Mouse (Mus musculus): Measurements from ENCODE around the gene Kirrel. TPM values are rescaled to one million over a fixed set of nuclear protein-coding genes. Genes with fewer than 3 reads are reported as not detected.
A peak's percentile ranks its signal among the peaks of the same experiment; 100 is the strongest.

Kirrel gene
- polyA plus RNA-seq, 1 experiment = 20.7 TPM

- Histone ChIP-seq H3K4me3 (peak overlapping the region; percentile 86), H3K4me2 (ENCODE audit: low read depth) (peak overlapping the region; percentile 87), H3K36me3 (ENCODE audit: control insufficient read depth, insufficient read depth) (no peaks in the 10 kb centered on the region), H3K79me2 (ENCODE audit: control insufficient read depth, insufficient read depth) (peaks cover 40% of the 10 kb centered on the region), H3ac (ENCODE audit: control insufficient read depth, insufficient read length) (no peak overlapping the region), H3K27me3 (ENCODE audit: control insufficient read depth, insufficient read depth, insufficient read length) (peaks cover 4% of the 10 kb centered on the region)
- no peak for TF ChIP-seq SRF (IDR thresholded peaks at IDR 0.05; ENCODE audit: control insufficient read depth, insufficient read length, low read depth)
- peak; percentile 74 for TF ChIP-seq CEBPB (IDR thresholded peaks at IDR 0.05; ENCODE audit: insufficient read depth, poor library complexity, severe bottlenecking)
Measured at GRCm38 (mm10) chr3:87175438-87175815, 880 bp upstream of the Kirrel start.

- Histone ChIP-seq H3ac (ENCODE audit: control insufficient read depth, insufficient read length) (peak overlapping the region; percentile 42), H3K4me3 (peak overlapping the region; percentile 86), H3K36me3 (ENCODE audit: control insufficient read depth, insufficient read depth) (no peaks in the 10 kb centered on the region), H3K27me3 (ENCODE audit: control insufficient read depth, insufficient read depth, insufficient read length) (peaks cover 4% of the 10 kb centered on the region), H3K79me2 (ENCODE audit: control insufficient read depth, insufficient read depth) (peaks cover 45% of the 10 kb centered on the region), H3K4me2 (ENCODE audit: low read depth) (peak overlapping the region; percentile 87)
- TF ChIP-seq E2F4 (IDR thresholded peaks at IDR 0.05; ENCODE audit: insufficient read depth) = no peak
- TF ChIP-seq CEBPB (IDR thresholded peaks at IDR 0.05; ENCODE audit: insufficient read depth, poor library complexity, severe bottlenecking) = no peak
- TF ChIP-seq MYOD1 (IDR thresholded peaks at IDR 0.05; ENCODE audit: control insufficient read depth in 1 of 3, insufficient read length in 2 of 3, low read depth in 2 of 3) = no peak
- TF ChIP-seq SRF (IDR thresholded peaks at IDR 0.05; ENCODE audit: control insufficient read depth, insufficient read length, low read depth) = no peak
- no peak for TF ChIP-seq TCF12 (IDR thresholded peaks at IDR 0.05; ENCODE audit: insufficient read depth, poor library complexity, severe bottlenecking)
- TF ChIP-seq MYOG (IDR thresholded peaks at IDR 0.05; ENCODE audit: control insufficient read depth in 1 of 3, insufficient read depth in 1 of 3, insufficient read length in 2 of 3, low read depth in 2 of 3) = no peak
- no peak for TF ChIP-seq MAX (IDR thresholded peaks at IDR 0.05; ENCODE audit: low read depth)
- TF ChIP-seq POLR2A (IDR thresholded peaks at IDR 0.05; ENCODE audit: insufficient read length, low read depth) = no peak
- no peak for TF ChIP-seq TCF3 (IDR thresholded peaks at IDR 0.05; ENCODE audit: insufficient read length, low read depth)
- no peak for TF ChIP-seq REST (IDR thresholded peaks at IDR 0.05; ENCODE audit: insufficient read depth, insufficient read length)
- TF ChIP-seq POLR2AphosphoS2 (IDR thresholded peaks at IDR 0.05; ENCODE audit: insufficient read length, low read depth) = no peak
- no peak for TF ChIP-seq USF1 (IDR thresholded peaks at IDR 0.05; ENCODE audit: low read depth)
Measured at GRCm38 (mm10) chr3:87174769-87175437, 356 bp upstream of the Kirrel start.

DNA sequence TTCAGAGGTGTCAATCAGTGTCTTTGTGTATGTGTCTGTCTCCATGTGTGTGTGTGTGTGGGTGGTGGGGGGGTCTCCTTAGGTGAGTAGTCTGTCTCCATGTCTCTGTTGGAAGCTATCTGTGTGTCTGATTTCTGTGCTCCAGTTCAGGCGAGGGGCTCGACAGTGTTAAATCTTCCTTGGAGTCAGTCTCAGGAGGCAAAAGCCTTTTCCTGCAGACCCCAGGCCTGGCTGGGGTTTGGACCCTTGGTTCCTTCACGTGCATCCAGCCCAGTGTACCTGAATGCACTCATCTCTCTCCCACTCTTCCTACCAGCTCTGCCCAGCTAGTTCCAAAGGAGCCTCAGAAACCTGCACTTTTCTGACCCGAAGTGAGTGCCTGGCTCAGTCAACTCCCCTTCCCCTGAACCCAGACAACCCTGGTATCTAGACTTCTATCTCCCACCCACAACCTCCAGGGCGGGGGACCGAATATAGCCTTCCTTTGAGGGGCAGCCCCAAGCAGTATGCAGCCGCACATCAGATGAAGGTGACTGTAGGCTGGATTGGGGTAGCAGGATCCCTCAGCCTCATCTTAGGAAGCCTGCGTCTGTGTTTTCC, 961 bp downstream of the Kirrel start:
- peaks cover 58% of the 10 kb centered on the region for H3K79me2 ChIP-seq (ENCODE audit: control insufficient read depth, insufficient read depth)
- TF ChIP-seq MAX (IDR thresholded peaks at IDR 0.05; ENCODE audit: low read depth) (no peak), CEBPB (IDR thresholded peaks at IDR 0.05; ENCODE audit: insufficient read depth, poor library complexity, severe bottlenecking) (no peak), USF1 (IDR thresholded peaks at IDR 0.05; ENCODE audit: low read depth) (no peak), TCF12 (IDR thresholded peaks at IDR 0.05; ENCODE audit: insufficient read depth, poor library complexity, severe bottlenecking) (no peak), MYOD1 (IDR thresholded peaks at IDR 0.05; ENCODE audit: control insufficient read depth in 1 of 3, insufficient read length in 2 of 3, low read depth in 2 of 3) (no peak), MYOG (IDR thresholded peaks at IDR 0.05; ENCODE audit: control insufficient read depth in 1 of 3, insufficient read depth in 1 of 3, insufficient read length in 2 of 3, low read depth in 2 of 3) (no peak), E2F4 (IDR thresholded peaks at IDR 0.05; ENCODE audit: insufficient read depth) (no peak), TCF3 (IDR thresholded peaks at IDR 0.05; ENCODE audit: insufficient read length, low read depth) (no peak), POLR2AphosphoS2 (IDR thresholded peaks at IDR 0.05; ENCODE audit: insufficient read length, low read depth) (no peak), REST (IDR thresholded peaks at IDR 0.05; ENCODE audit: insufficient read depth, insufficient read length) (no peak), POLR2A (IDR thresholded peaks at IDR 0.05; ENCODE audit: insufficient read length, low read depth) (no peak), SRF (IDR thresholded peaks at IDR 0.05; ENCODE audit: control insufficient read depth, insufficient read length, low read depth) (no peak)
- H3K27me3 ChIP-seq (ENCODE audit: control insufficient read depth, insufficient read depth, insufficient read length) = peaks cover 4% of the 10 kb centered on the region
- peak overlapping the region; percentile 87 for H3K4me2 ChIP-seq (ENCODE audit: low read depth)
- peak overlapping the region; percentile 86 for H3K4me3 ChIP-seq
- peak overlapping the region; percentile 42 for H3ac ChIP-seq (ENCODE audit: control insufficient read depth, insufficient read length)
- H3K36me3 ChIP-seq (ENCODE audit: control insufficient read depth, insufficient read depth) = no peaks in the 10 kb centered on the region

DNA sequence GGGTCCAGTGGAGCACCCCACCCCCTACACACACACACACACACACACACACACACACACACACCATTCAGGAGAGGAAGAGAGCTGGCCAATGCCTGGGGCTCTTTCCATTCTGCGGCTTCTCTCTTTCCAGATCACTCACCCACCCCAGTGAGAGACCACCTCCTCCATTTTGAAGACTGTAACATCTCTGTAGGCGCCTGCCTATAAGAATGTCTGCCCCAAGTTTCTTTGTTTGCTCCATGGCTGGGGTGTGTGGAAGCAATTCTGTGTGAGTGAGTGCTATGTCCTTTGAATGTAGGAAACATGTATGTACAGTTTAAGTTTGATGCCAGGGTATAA, 1.5 kb downstream of the Kirrel start:
- peaks cover 63% of the 10 kb centered on the region for H3K79me2 ChIP-seq (ENCODE audit: control insufficient read depth, insufficient read depth)
- peak overlapping the region; percentile 42 for H3ac ChIP-seq (ENCODE audit: control insufficient read depth, insufficient read length)
- H3K27me3 ChIP-seq (ENCODE audit: control insufficient read depth, insufficient read depth, insufficient read length) = peaks cover 4% of the 10 kb centered on the region
- H3K4me2 ChIP-seq (ENCODE audit: low read depth) = peak overlapping the region; percentile 87
- H3K4me3 ChIP-seq = peak overlapping the region; percentile 86
- TF ChIP-seq POLR2A (IDR thresholded peaks at IDR 0.05; ENCODE audit: insufficient read length, low read depth) = no peak
- TF ChIP-seq REST (IDR thresholded peaks at IDR 0.05; ENCODE audit: insufficient read depth, insufficient read length) = no peak
- no peak for TF ChIP-seq TCF12 (IDR thresholded peaks at IDR 0.05; ENCODE audit: insufficient read depth, poor library complexity, severe bottlenecking)
- TF ChIP-seq USF1 (IDR thresholded peaks at IDR 0.05; ENCODE audit: low read depth) = no peak
- no peak for TF ChIP-seq TCF3 (IDR thresholded peaks at IDR 0.05; ENCODE audit: insufficient read length, low read depth)
- TF ChIP-seq E2F4 (IDR thresholded peaks at IDR 0.05; ENCODE audit: insufficient read depth) = no peak
- no peak for TF ChIP-seq POLR2AphosphoS2 (IDR thresholded peaks at IDR 0.05; ENCODE audit: insufficient read length, low read depth)
- TF ChIP-seq CEBPB (IDR thresholded peaks at IDR 0.05; ENCODE audit: insufficient read depth, poor library complexity, severe bottlenecking) = no peak
- no peak for TF ChIP-seq MYOG (IDR thresholded peaks at IDR 0.05; ENCODE audit: control insufficient read depth in 1 of 3, insufficient read depth in 1 of 3, insufficient read length in 2 of 3, low read depth in 2 of 3)
- TF ChIP-seq MAX (IDR thresholded peaks at IDR 0.05; ENCODE audit: low read depth) = no peak
- no peak for TF ChIP-seq SRF (IDR thresholded peaks at IDR 0.05; ENCODE audit: control insufficient read depth, insufficient read length, low read depth)
- no peaks in the 10 kb centered on the region for H3K36me3 ChIP-seq (ENCODE audit: control insufficient read depth, insufficient read depth)

All from myocyte (in vitro differentiated cells).